Mouse (Mus musculus) lung, postnatal 0 days (tissue): Measurements from ENCODE around the gene Krt15. TPM values are rescaled to one million over a fixed set of nuclear protein-coding genes. Genes with fewer than 3 reads are reported as not detected.
A peak's percentile ranks its signal among the peaks of the same experiment; 100 is the strongest.

Experiments
- ATAC-seq: fragments of 200-750 bp; cut with Nextera tagmentation; 2 replicates; pipeline ENCODE4 v1.8.0; 2017; ENCODE audit warnings: moderate library complexity
- DNase-seq: peaks from one replicate; pipeline ENCODE4 v3.0.0-alpha.2; 2016; ENCODE audit warnings: low spot score
- H3K27ac ChIP-seq: fragments of 300-500 bp; sonication (generic); 2 replicates; pipeline ENCODE4 v1.5.1; 2014; ENCODE audit warnings: antibody characterized with exemption, mild to moderate bottlenecking, low read length, mixed read lengths
- H3K27me3 ChIP-seq: fragments of 300-500 bp; sonication (generic); replicated peaks from 2 replicates; pipeline ENCODE4 v1.6.1; 2014; ENCODE audit warnings: low read length, mixed read lengths; ENCODE audit not compliant: insufficient read depth
- H3K36me3 ChIP-seq: fragments of 300-500 bp; sonication (generic); 2 replicates; pipeline ENCODE4 v1.6.1; 2014; ENCODE audit warnings: low read length, mixed read lengths; ENCODE audit not compliant: insufficient read depth
- H3K4me1 ChIP-seq: fragments of 300-500 bp; sonication (generic); 2 replicates; pipeline ENCODE4 v1.6.1; 2014; ENCODE audit warnings: antibody characterized with exemption, low read depth, low read length, mixed read lengths; ENCODE audit not compliant: insufficient read depth
- H3K4me2 ChIP-seq: fragments of 300-500 bp; sonication (generic); replicated peaks from 2 replicates; pipeline ENCODE4 v1.6.1; 2014; ENCODE audit warnings: low read depth, mild to moderate bottlenecking, low read length, moderate library complexity, mixed read lengths
- H3K4me3 ChIP-seq: fragments of 300-500 bp; sonication (generic); 2 replicates; pipeline ENCODE4 v1.5.1; 2014; ENCODE audit warnings: low read depth, low read length
- H3K9ac ChIP-seq: fragments of 300-500 bp; sonication (generic); replicated peaks from 2 replicates; pipeline ENCODE4 v1.6.1; 2014; ENCODE audit warnings: low read depth, mild to moderate bottlenecking
- H3K9me3 ChIP-seq: fragments of 300-500 bp; sonication (generic); 2 replicates; pipeline ENCODE4 v1.6.1; 2016; ENCODE audit warnings: low read length, mixed read lengths
- CTCF ChIP-seq: IDR thresholded peaks from 2 replicates; pipeline ENCODE4 v1.5.1; 2016; ENCODE audit warnings: antibody characterized with exemption, mild to moderate bottlenecking
- EP300 ChIP-seq: IDR thresholded peaks from 2 replicates; pipeline ENCODE4 v1.6.1; 2016; ENCODE audit warnings: antibody characterized with exemption, mild to moderate bottlenecking, control low read depth
- WGBS: fragments of 180-500 bp; shearing (Covaris S2); extraction: QIAGEN DNeasy Blood & Tissue Kit; methylation state at CpG from one replicate; pipeline ENCODE4 v1.1.7; 2014; 5-methylcytosine and 5-hydroxymethylcytosine counted together
- polyA plus RNA-seq: library from polyadenylated mRNA; unstranded; fragments of >200 nt; fragmentation: Nextera tagmentation; extraction: Ambion mirVana; gene quantifications from 2 replicates; pipeline ENCODE4 v1.2.1, GENCODE M21; 2015

Gene Krt15
- polyA plus RNA-seq, 1 experiment from 2014 or later, result 28.1 TPM

GRCm38 (mm10) chr11:100168071-100168470 is 32.3 kb upstream of the Krt15 start:
- H3K4me2 ChIP-seq, result no peak overlapping the region
- peak overlapping the region; percentile 38; the same call in 1 of the 2 replicates for H3K27ac ChIP-seq
- no peaks in the 10 kb centered on the region for H3K27me3 ChIP-seq
- H3K4me1 ChIP-seq, result 0 out of 2 replicates have a peak, but pooled peaks cover 3% of the 10 kb centered on the region
- no peak overlapping the region for H3K4me3 ChIP-seq
- no peaks in the 10 kb centered on the region for H3K9me3 ChIP-seq
- TF ChIP-seq EP300 (0 out of 2 replicates have a peak, but pooled peaks have one; percentile 10), CTCF (peak; percentile 15)
- DNase-seq (peak; percentile 83), ATAC-seq (peak; percentile 86)
- 47% methylated on average over 8 of the region's 8 CpGs for WGBS
- no peak overlapping the region for H3K9ac ChIP-seq
- no peaks in the 10 kb centered on the region for H3K36me3 ChIP-seq

- H3K27ac ChIP-seq, result no peak overlapping the region
- H3K9ac ChIP-seq, result no peak overlapping the region
- TF ChIP-seq EP300 (no peak), CTCF (no peak)
- H3K9me3 ChIP-seq, result no peaks in the 10 kb centered on the region
- ATAC-seq (no peak), DNase-seq (peak; percentile 25)
- H3K4me2 ChIP-seq, result no peak overlapping the region
- no peaks in the 10 kb centered on the region for H3K27me3 ChIP-seq
- 25% methylated on average over 7 of the region's 7 CpGs for WGBS
- 0 out of 2 replicates have a peak, but pooled peaks cover 3% of the 10 kb centered on the region for H3K4me1 ChIP-seq
- H3K36me3 ChIP-seq, result no peaks in the 10 kb centered on the region
- H3K4me3 ChIP-seq, result no peak overlapping the region
Measured at GRCm38 (mm10) chr11:100164392-100164791, 28.7 kb upstream of the Krt15 start.

GRCm38 (mm10) chr11:100157908-100158477 is 22.3 kb upstream of the Krt15 start:
- H3K4me2 ChIP-seq, result no peak overlapping the region
- 51% methylated on average over 6 of the region's 6 CpGs for WGBS
- no peaks in the 10 kb centered on the region for H3K36me3 ChIP-seq
- no peak overlapping the region for H3K4me3 ChIP-seq
- H3K4me1 ChIP-seq, result no peaks in the 10 kb centered on the region
- no peak for DNase-seq
- no peak for ATAC-seq
- TF ChIP-seq CTCF (no peak), EP300 (no peak)
- H3K27me3 ChIP-seq, result no peaks in the 10 kb centered on the region
- H3K27ac ChIP-seq, result no peak overlapping the region
- no peaks in the 10 kb centered on the region for H3K9me3 ChIP-seq
- H3K9ac ChIP-seq, result no peak overlapping the region

- no peak overlapping the region for H3K9ac ChIP-seq
- no peak for TF ChIP-seq CTCF
- no peak for TF ChIP-seq EP300
- no peak for ATAC-seq
- DNase-seq, result no peak
- no peak overlapping the region for H3K4me2 ChIP-seq
- H3K27me3 ChIP-seq, result no peaks in the 10 kb centered on the region
- H3K9me3 ChIP-seq, result no peaks in the 10 kb centered on the region
- H3K4me1 ChIP-seq, result no peaks in the 10 kb centered on the region
- WGBS, result 68% methylated on average over 3 of the region's 3 CpGs
- no peaks in the 10 kb centered on the region for H3K36me3 ChIP-seq
- H3K4me3 ChIP-seq, result no peak overlapping the region
- no peak overlapping the region for H3K27ac ChIP-seq
Measured at GRCm38 (mm10) chr11:100157331-100157730, 21.6 kb upstream of the Krt15 start.

- Histone ChIP-seq H3K36me3 (no peaks in the 10 kb centered on the region), H3K9ac (no peak overlapping the region), H3K9me3 (no peaks in the 10 kb centered on the region), H3K4me1 (no peaks in the 10 kb centered on the region), H3K27ac (no peak overlapping the region), H3K4me3 (no peak overlapping the region), H3K4me2 (no peak overlapping the region), H3K27me3 (no peaks in the 10 kb centered on the region)
- WGBS, result 30% methylated on average over 8 of the region's 8 CpGs
- ATAC-seq (peak; percentile 17), DNase-seq (peak; percentile 35)
- TF ChIP-seq EP300, result no peak
- no peak for TF ChIP-seq CTCF
Measured at GRCm38 (mm10) chr11:100155497-100156255, 19.9 kb upstream of the Krt15 start.

- H3K4me1 ChIP-seq, result peaks cover 5% of the 10 kb centered on the region
- no peak for TF ChIP-seq CTCF
- TF ChIP-seq EP300, result no peak
Measured at GRCm38 (mm10) chr11:100148615-100149330, 13.0 kb upstream of the Krt15 start, which contains the start of gene Krt19. TSS of gene Krt19 (minus strand) at chr11:100148665.

More at GRCm38 (mm10) chr11:100148615-100149330, 13.0 kb upstream of the Krt15 start, which contains the start of gene Krt19:
- peaks cover 7% of the 10 kb centered on the region; the same call in 1 of the 2 replicates for H3K27me3 ChIP-seq
- no peak within 1 kb of the TSS for H3K4me3 ChIP-seq
- ATAC-seq (no peak), DNase-seq (peak; percentile 4)
- no peaks in the 10 kb centered on the region for H3K36me3 ChIP-seq
- H3K9ac ChIP-seq, result no peak within 1 kb of the TSS
- no peak within 1 kb of the TSS for H3K4me2 ChIP-seq
- H3K27ac ChIP-seq, result peak within 1 kb of the TSS; percentile 27; the same call in 1 of the 2 replicates
- H3K9me3 ChIP-seq, result no peaks in the 10 kb centered on the region
- WGBS, result 31% methylated on average over 9 of the region's 9 CpGs
